Mouse (Mus musculus): ENCODE data around the gene Sec61b.

- TF ChIP-seq CTCF (conservative IDR thresholded peaks at IDR 0.05; ENCODE audit: insufficient read depth, insufficient read length, low read depth, low read length) (no peak), POLR2A (IDR thresholded peaks at IDR 0.05; ENCODE audit: low read depth, low read length) (no peak)
Measured at GRCm38 (mm10) chr4:47497811-47498385, 23.4 kb downstream of the Sec61b start.
